Mouse (Mus musculus): ENCODE results near the gene Vangl2. TPM values are rescaled to one million over a fixed set of nuclear protein-coding genes. Genes with fewer than 3 reads are reported as not detected.

Gene Vangl2
- polyA plus RNA-seq, 1 experiment: 1.5 TPM

DNA sequence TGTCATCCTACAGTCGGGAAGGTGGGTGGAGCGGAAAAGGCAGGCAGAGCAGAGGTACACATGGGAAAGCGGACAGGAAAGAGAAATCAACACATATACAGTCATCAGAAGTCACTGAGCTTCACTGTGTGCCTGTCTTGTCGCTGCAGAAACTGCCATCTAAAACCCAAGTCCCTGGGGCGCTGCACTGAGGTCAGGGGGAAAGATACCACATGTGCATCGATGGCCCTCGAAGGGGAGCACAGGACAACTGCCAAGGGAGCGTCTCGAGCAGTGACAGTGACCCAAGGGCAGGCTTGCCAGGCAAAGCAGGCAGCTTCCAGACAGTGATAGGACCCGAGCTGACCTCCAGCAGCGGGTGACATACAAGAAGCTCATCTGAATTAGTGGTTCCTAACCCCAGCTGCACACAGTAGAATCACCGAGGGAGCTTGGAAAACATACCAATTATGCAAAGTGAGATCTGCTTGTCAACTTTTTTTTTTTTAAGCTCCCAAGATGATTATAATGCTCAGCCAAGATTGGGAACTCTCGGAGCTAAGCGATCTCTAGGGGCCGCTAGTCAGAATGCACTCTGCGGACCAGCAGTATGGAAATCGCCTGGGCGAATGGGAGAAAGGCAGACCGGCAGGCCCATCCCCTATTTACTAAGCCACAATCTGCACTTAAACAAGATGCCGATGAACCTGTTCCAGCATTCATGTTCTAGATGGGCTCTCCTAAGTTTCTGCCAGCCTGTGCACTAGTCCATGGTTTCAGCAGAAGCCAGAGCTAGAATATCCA, 18.0 kb downstream of the Vangl2 start:
- WGBS: 95% methylated on average over 20 of the region's 20 CpGs
- DNase-seq (ENCODE audit: low read depth, low spot score): no peak

DNA sequence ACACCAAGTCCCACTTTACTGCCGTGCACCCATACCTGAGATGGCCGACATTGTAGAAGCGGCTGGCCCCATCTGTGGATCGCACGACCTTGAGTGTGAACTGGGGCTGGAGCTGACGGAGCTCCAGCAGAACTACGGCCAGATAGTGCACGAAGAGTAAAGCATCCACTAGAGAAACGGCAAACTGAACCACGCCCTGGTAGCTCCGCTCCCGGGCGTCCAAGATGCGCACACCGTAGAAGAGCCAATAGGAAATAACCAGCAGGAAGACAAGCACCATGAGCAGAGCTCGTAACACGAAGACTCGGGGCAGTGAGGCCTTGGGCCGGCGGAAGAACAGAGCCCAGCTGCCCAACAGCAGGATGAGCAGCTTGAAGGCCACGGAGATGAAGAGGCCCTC, 18.8 kb downstream of the Vangl2 start:
- WGBS: 95% methylated on average over 21 of the region's 21 CpGs
- DNase-seq (ENCODE audit: low read depth, low spot score): no peak

DNA sequence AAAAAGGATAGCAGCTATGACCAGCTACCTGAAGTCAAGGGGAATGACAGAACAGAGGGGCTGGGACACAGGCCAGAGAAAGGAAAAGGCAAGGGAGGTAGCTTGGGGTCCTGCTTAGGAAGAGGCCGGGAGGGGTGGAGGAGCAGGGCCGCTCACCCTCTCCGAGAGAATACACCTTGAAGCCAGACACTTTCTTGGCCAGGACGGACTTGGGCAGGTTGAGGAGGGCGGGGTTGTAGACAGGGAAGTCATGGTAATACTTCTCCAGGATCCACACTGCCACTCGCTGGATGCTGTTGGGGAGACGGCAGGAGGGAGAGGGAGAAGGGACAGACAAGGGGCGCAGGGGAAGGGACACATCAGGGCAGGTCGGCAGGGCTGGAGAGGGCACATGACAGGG, 19.9 kb downstream of the Vangl2 start:
- no peak for DNase-seq (ENCODE audit: low read depth, low spot score)
- WGBS: 89% methylated on average over 9 of the region's 9 CpGs

DNA sequence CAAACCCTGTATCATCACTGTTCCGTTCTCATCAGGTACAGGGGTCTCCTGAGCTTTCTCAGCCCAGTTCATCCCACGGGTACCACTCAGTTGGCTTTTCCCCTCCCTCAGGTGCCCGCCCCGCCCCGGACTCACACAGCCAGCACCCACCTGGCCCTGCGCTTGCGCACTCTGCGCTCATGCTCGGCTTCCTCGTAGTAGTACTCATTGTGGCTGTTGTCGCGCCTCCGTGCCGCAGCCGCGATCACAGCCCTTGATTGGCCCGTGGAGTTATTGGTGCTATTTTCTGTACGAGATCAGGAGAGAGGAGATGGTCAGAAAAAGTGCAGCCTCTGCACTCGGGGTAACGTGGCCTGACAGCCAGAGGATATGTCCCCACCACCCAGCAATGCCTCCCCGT, 20.5 kb downstream of the Vangl2 start:
- DNase-seq (ENCODE audit: low read depth, low spot score): no peak
- WGBS: 96% methylated on average over 21 of the region's 21 CpGs

DNA sequence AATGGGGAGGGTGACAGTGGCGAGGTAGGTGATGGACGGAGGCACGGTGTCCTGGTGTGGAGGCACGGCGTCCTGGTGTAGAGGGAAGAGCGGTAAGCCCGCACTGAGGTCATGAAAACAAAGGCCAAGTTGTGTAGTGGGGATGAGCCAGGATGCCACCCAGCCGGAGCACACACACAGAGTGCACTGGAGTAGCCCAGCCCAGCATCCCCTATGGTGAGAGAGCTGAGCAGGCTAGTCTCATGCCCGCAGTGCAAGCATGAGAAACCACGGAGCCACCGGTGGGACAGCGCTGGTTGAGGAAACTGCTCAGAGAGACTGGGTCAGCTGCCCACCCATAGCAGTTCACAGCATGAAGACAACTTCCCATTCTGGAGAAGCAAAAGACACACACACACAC, 26.6 kb downstream of the Vangl2 start:
- 85% methylated on average over 12 of the region's 12 CpGs for WGBS
- DNase-seq (ENCODE audit: low read depth, low spot score): no peak

DNA sequence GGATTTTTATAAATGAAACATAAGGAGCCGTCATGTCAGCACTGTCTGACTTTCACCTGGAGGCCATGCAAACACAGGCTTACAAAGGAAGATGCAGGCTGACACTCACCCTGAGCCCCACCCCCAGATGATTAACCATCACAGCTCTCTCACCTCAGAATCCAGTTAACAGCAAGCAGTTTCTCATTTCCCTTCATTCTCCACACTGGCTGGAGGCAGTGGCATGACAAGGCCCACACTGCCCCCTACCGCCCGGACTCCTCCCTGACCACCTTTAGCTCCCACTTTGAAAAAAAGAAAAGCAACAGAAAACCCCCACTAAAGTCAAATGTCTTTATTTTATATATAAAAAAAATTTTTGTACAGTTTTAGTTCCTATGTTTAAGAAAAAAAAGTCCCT, 27.6 kb downstream of the Vangl2 start:
- 58% methylated on average over 3 of the region's 3 CpGs for WGBS
- no peak for DNase-seq (ENCODE audit: low read depth, low spot score)

DNA sequence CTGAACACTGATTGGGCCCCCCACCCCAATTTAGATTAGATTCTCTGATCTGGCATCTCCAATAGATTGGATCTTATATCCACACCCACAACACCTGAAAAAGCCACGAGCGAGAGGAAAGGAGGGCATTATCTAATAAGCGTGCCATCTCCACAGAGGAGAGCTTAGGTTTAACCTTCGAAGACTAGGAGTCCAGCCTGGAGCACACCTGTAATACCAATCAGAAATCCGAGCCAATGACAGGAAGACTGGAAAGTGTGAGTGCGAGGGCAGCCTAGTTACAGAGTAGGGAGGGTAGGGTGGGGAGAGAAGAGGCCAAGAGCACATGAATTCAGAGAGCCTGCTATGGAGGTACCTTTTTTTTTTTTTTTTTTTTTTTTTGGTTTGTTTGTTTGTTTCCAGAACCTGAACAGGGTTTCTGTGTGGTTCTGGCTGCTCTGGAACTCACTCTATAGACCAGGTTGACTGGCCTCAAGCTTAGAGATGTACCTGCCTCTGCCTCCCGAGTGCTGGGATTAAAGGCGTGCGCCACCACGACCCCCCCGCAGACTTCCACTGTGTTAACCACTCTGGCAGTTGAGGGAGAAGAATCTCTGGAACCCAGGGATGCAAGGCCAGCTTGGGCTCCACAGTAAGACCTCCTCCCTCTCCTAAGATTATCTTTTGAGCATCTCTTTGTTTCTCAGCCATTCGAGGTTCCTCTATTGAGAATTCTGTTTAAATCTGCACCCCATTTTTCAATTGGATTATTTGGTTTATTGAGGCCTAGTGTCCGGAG, 29.2 kb downstream of the Vangl2 start:
- DNase-seq (ENCODE audit: low read depth, low spot score): no peak
- 88% methylated on average over 13 of the region's 13 CpGs for WGBS

DNA sequence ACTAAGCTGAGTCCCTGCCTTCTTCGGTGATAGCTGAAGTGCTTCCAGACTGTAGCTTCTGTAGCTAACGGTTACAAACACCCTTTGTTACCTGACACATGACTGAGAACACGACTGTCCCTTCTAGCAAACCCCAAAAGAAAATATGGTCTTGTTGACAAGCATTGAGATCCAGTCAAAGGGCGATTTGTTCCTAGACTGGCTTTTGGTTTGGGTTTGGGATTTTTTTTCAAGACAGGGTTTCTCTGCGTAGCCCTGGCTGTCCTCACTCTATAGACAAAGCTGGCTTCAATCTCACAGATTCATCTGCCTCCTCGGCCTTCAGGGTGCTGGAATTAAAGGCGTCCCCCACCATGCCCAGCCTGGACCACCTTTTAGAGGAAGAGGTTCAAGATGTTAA, 31.5 kb downstream of the Vangl2 start:
- no peak for DNase-seq (ENCODE audit: low read depth, low spot score)
- 74% methylated on average over 7 of the region's 7 CpGs for WGBS

DNA sequence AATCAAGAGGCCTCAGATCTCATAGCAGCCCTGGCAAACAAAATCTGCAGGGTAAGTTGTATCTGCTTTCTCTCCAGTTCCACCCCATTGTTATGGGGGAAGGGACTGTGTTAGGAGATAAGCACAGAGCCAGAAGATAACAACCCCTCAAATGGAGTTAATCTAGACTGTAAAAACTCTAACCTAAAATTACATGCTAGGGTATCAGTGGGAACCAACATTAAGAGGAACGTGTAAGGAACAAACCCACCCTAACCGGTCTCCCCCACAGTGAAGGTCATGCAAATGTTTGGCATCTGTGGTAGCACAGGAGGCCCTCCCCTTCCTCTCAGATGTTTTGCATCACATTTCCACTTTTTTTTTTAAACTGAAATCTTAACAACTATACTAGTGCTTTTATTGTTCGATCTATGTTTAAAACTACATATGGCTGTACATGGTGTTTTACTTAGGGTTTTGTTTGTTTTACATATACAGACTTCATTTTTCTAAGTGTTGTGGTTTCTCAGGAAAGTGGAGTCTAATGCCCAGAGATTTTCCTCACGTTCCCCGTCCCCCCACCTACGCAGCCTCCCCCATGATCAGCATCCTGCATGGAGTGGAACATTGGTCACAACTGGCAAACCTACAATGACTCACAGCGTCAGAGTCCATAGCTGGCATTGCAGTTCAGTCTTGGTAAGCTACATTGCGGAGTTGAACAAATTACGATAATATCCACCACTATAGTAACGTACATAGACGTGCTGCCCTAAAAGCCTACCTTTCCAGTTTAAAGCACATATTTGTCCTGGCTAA, 33.1 kb downstream of the Vangl2 start:
- 77% methylated on average over 11 of the region's 11 CpGs for WGBS
- no peak for DNase-seq (ENCODE audit: low read depth, low spot score)

DNA sequence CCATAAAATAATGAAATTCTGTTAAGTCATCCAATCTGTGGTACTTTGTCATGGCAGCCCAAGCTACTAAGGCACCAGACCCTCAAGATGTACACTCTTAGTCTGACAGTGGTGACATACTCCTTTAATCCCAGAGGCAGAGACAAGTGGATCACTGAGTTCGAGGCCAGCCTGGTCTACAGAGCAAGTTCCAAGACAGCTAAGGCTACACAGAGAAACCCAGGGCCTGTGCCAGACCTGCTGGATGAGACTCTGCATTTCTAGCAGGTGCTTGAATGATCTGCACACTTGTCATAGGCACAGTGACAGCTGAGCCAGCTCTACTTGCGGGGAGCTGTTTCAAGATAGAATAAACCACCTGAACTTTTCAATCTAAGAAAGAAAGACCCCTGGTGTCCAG, 33.7 kb downstream of the Vangl2 start:
- DNase-seq (ENCODE audit: low read depth, low spot score): no peak
- WGBS: 84% methylated on average over 2 of the region's 2 CpGs

DNA sequence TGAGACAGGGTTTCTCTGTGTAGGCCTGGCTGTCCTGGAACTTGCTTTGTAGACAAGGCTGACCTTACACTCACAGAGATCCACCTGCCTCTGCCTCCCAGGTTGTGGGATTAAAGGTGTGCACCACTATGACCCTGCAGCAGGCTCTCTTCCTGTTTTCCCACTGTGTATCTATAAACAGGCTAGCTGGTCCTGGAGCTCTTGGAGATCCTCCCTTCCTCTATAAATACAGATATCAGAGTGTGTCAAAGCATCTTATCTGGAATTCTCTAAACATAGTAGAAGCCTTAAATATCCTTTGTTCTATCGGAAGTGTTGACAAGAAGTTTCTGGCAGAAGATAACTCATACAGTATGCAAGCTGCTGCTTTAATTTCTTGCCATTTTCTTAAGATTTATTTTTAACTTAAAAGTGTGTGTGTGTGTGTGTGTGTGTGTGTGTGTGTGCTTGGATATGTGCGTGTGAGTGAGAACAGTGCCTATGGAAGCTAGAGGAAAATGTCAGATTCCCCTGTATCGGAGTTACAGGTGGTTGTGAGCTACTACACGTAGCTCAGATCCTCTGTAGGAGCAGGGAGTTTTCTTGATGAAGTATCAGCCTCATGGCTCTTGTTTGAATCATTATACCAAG, 35.2 kb downstream of the Vangl2 start:
- whole genome bisulfite sequencing: 76% methylated on average over 4 of the region's 4 CpGs
- no peak for DNase-seq (ENCODE audit: low read depth, low spot score)

DNA sequence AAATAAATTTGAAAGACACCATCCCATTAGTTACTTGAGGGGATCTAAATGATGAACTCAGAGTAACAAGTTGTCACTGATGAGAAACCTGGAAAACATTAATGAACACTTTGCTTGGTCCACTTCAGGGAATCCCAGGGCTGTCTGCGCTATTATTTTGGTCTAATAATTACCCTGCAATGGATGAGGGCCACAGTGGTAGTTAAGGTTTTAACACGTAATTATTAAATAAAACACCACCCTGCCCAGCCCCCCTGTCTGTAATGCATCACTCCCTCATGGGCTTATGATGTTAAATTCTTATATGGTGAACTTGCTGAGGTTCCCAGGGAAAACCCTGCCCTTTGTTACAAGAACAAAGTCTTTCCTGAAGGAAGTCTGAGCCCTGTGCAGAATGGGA, 36.4 kb downstream of the Vangl2 start:
- no peak for DNase-seq (ENCODE audit: low read depth, low spot score)
- 82% methylated on average over 2 of the region's 2 CpGs for WGBS

DNA sequence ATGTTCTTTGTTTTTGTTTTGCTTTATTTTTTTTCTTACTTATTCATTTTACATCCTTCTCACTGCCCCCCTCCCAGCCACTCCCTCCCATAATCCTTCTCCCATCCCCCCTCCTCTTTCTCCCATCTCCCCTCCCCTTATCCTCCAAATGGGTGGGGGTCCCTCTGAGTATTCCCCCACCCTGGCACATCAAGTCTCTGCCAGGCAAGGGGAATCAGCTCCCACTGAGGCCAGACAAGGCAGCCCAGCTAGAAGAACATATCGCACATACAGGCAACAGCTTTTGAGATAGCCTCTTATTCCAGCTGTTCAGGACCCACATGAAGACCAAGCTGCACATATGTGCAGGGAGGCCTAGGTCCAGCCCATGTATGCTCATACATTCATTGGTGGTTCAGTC, 44.1 kb downstream of the Vangl2 start:
- WGBS: 97% methylated on average over 1 of the region's 1 CpGs

DNA sequence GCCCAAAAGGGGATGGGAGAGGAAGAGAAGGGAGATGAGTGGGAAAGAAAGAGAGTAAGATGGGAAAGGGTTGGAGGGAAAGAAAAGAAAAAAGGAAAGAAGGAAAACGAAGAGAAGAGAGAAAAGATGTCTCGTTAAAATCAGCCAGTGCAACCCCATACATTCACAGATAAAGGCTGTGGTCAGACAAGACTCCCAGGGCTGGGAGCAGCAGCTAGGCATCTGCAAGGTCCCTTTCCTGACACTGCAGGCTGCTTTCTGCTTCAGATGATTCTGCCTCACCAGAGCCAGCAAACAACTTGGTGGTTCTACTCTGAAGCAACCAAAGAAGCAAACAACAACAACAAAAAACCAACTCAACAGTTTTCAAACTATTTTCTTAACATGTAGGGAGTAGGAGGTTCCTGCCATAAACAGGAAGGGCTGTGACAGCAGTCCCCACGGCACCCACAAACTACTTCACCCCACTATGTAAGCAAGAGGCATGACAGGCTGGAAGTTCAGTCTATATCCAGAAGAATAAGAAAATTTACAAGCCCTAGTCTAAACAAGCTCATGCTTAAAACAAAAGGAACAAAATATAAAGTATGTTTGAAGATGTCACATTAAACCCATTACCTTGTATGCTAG, 44.8 kb downstream of the Vangl2 start:
- WGBS: 46% methylated on average over 3 of the region's 3 CpGs
- DNase-seq (ENCODE audit: low read depth, low spot score): no peak

More for the DNA sequence above, 44.1 kb downstream of the Vangl2 start:
- no peak for DNase-seq (ENCODE audit: low read depth, low spot score)

DNA sequence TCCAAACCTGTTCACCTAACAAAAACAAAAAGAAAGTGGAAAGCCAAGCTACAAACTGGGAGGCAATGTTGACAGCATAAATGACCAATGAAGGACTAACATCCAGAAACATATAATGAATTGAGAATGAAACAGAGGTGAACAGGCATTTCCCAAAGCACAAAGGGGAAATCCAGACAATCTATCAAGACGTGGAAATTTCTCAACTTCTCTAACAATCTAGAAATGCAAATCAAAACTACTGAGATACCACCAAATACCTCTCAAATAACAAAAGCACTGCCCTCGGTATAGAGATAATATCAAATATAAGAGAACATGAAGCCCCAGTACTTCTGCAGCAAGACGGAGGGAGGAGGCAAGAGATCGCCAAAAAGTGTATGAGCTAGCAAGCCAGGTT, 45.5 kb downstream of the Vangl2 start:
- WGBS: 74% methylated on average over 4 of the region's 4 CpGs
- DNase-seq (ENCODE audit: low read depth, low spot score): no peak

DNA sequence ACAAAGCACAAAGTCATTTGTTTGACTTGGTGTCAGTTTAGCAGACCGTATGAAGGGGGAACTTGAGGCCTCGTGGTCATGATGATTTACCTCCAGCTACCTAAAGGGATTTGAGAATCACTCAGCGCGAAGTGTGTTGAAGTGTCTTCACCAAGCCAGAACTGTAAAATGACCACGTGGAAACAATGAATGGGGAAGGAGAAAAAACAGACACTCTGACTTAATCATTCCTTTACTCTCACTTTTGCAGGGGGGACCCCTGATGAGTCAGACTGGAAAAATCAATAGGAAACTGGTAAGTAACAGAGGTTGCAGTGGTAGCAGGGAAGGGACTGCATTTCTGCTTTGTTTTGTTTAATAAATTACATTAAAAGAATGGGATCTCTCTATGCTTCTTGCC, 46.1 kb downstream of the Vangl2 start:
- 55% methylated on average over 5 of the region's 5 CpGs for WGBS
- DNase-seq (ENCODE audit: low read depth, low spot score): no peak

DNA sequence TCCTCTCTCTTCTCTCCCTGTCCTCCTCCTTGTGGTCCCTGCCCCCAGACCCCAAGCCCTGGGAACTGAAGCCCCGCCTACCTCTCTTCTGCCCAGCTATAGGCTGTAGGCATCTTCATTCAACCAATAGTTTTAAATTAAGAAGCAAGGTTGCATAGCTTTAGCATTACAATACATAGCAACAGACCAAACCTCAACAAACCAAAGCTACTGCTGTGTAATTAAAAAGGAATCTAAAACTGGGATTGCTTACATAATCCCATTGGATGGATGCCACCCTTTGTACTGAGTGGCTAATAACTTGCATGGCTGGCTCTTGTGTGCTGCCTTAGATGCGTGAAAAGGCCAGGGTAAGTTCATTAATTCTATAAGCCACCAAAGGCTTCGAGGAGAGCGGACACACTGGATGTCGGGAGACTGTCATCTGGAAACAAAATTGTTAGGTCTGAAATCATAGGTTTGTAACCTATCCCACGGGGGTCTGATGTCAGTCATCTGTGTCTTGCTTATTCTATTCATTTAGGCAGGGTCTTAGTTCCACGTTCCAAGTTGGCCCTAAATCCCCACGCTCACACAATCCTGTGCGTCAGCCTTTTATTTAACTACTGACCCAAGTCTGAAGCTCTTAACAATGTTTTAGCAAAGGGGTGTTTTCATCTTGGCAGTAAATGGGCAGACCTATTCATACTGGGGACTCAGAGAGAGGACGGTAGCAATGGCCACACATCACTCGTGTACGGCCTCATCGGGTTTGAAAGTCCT, 48.1 kb downstream of the Vangl2 start:
- 87% methylated on average over 13 of the region's 13 CpGs for WGBS
- DNase-seq (ENCODE audit: low read depth, low spot score): no peak

DNA sequence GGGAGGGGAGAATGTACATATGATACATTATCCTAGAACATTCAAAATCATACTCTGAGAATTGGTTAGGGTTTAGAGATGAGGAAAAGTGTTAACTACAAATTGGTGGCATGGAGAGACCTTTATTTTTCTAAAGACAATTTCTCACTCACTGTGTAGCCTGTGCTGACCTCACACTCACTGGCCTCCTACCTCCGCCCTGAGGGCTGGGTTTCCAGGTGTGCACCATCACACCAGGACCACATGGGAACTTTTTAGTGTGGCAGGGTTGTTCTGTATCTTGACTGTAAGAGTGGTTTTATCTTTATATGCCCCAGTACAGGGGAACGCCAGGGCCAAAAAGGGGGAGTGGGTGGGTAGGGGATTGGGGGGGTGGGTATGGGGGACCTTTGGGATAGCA, 50.4 kb downstream of the Vangl2 start:
- no peak for DNase-seq (ENCODE audit: low read depth, low spot score)
- 83% methylated on average over 2 of the region's 2 CpGs for WGBS
